Mouse (Mus musculus) ES-E14 (cell line): Measurements from ENCODE around the gene Tmem207. TPM values are rescaled to one million over a fixed set of nuclear protein-coding genes. Genes with fewer than 3 reads are reported as not detected.
"Not testable (repeated sequence)": the region's sequence is repeated elsewhere in the genome, so short reads cannot be mapped to it uniquely, and the experiment has no call there.

Experiments used
- DNase-seq: peaks from one replicate; pipeline ENCODE4 v3.0.0-alpha.2; 2013; ENCODE audit warnings: low read depth, low spot score
- H3K27ac ChIP-seq: 2 replicates; pipeline ENCODE4 v1.5.1; 2012; ENCODE audit warnings: low read depth, mild to moderate bottlenecking, low read length, moderate library complexity, mixed read lengths; ENCODE audit not compliant: poor library complexity, insufficient read depth, severe bottlenecking
- H3K36me3 ChIP-seq: 2 replicates; pipeline ENCODE4 v1.6.1; 2012; ENCODE audit warnings: mild to moderate bottlenecking, low read length, moderate library complexity, mixed read lengths; ENCODE audit not compliant: control insufficient read depth, poor library complexity, insufficient read depth, severe bottlenecking
- H3K4me1 ChIP-seq, 2 experiments: fragments of 150-350 bp in 1 of 2; sonication (generic) in 1 of 2; 2 replicates each; pipeline ENCODE4 v1.6.1; 2012; ENCODE audit warnings: low read length in 2 of 2, mild to moderate bottlenecking in 1 of 2, mixed read lengths in 1 of 2; ENCODE audit not compliant: control insufficient read depth in 2 of 2, insufficient read depth in 2 of 2, poor library complexity in 1 of 2
- H3K4me3 ChIP-seq, 2 experiments: fragments of 150-350 bp in 1 of 2; sonication (generic) in 1 of 2; 2 replicates each; pipeline ENCODE4 v1.5.1; 2012; ENCODE audit warnings: low read length in 2 of 2, low read depth in 1 of 2, mild to moderate bottlenecking in 1 of 2, mixed read lengths in 1 of 2; ENCODE audit not compliant: insufficient read depth in 1 of 2, poor library complexity in 1 of 2, severe bottlenecking in 1 of 2
- H3K9ac ChIP-seq: 2 replicates; pipeline ENCODE4 v1.6.1; 2012; ENCODE audit warnings: low read depth, mild to moderate bottlenecking, low read length, mixed read lengths; ENCODE audit not compliant: poor library complexity, insufficient read depth, severe bottlenecking
- H3K9me3 ChIP-seq: fragments of 150-350 bp; sonication (generic); 2 replicates; pipeline ENCODE4 v1.6.1; 2012; ENCODE audit warnings: low read depth, mild to moderate bottlenecking, low read length; ENCODE audit not compliant: control insufficient read depth, insufficient read depth
- CHD2 ChIP-seq: IDR thresholded peaks from 2 replicates; pipeline ENCODE4 v1.6.1; 2014; ENCODE audit warnings: mild to moderate bottlenecking, low read depth, low read length, inconsistent platforms
- HCFC1 ChIP-seq: IDR thresholded peaks from 2 replicates; pipeline ENCODE4 v1.6.1; 2012; ENCODE audit warnings: low read length, inconsistent platforms, borderline replicate concordance; ENCODE audit not compliant: insufficient read depth
- MAFK ChIP-seq: IDR thresholded peaks from 2 replicates; pipeline ENCODE4 v1.6.1; 2014; ENCODE audit warnings: mild to moderate bottlenecking, low read depth, low read length, inconsistent platforms; ENCODE audit not compliant: insufficient read depth
- ZC3H11A ChIP-seq: IDR thresholded peaks from 2 replicates; pipeline ENCODE4 v1.6.1; 2012; ENCODE audit warnings: low read depth, mild to moderate bottlenecking, inconsistent platforms, low read length, borderline replicate concordance
- ZNF384 ChIP-seq: IDR thresholded peaks from 2 replicates; pipeline ENCODE4 v1.6.1; 2012; ENCODE audit warnings: low read depth, low read length, inconsistent platforms
- in situ Hi-C, 2 experiments: fragments of 600-800 bp; cut with MboI; formaldehyde crosslinking; loops; one replicate each; pipeline ENCODE4 v1.15.1; 2025; ENCODE audit warnings: low sequenced_read_pairs in 2 of 2, inconsistent platforms in 1 of 2; ENCODE audit not compliant: unreplicated experiment in 2 of 2
- total RNA-seq: library from RNA; depleted of rRNA; stranded (reverse); fragments of 300-350 nt; gene quantifications from 2 replicates; pipeline ENCODE4 v1.2.3, GENCODE M21; 2012

Tmem207 gene
- total RNA-seq, 1 experiment = not detected

DNA sequence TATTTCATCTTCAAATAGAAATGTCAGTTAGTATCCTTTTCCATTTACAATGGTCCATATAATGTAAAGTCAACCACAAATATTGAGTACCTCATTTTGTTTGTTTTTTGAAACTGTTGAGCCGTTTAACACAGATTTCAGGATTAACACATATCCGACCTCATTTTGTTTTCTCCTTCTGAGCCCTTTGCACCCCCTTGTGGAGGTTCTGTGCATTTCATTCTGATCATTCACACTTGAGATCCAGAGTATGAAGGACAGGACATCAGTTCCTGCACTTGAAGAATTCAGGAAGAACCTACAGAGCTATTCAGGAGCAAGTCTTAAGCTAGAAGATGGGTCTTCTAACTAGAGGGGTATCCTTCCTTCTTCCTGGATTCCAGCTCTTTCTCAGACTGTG lies 7.0 kb downstream of the Tmem207 start:
- peak; percentile 39 for DNase-seq
- Histone ChIP-seq H3K9me3 (no peaks in the 10 kb centered on the region), H3K9ac (no peak overlapping the region), H3K4me3 (no peak overlapping the region), H3K36me3 (no peaks in the 10 kb centered on the region), H3K4me1 (no peaks in the 10 kb centered on the region), H3K27ac (no peak overlapping the region)
- no peak for TF ChIP-seq HCFC1
- no peak for TF ChIP-seq ZNF384
- TF ChIP-seq CHD2 = no peak
- TF ChIP-seq ZC3H11A = peak; percentile 46; the same call in 1 of the 2 replicates
- no peak for TF ChIP-seq MAFK
- in situ Hi-C loops = loop anchor here in 1 of 2 experiments (25.0 kb wide), 1 partner anchor 282 kb away; no protein-coding TSS in a partner anchor

DNA sequence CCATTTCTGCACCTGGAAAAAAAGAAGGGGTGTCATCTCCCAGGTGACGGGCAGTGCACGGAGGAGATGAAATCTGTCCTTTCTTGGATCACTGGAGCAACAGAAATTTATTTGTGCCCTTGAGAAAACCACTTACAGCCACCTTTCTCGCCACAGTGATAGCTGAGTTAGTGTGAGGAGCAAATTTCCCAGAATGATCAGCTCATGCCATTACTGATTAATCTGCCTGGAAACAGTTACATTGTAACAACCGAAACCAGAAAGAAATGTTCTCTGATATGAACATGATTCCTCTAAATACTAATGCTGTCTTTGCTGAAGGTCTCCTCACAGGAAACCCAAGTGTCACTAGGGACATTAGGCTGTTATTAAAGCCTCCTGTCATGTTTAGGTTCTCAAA lies 21.6 kb downstream of the Tmem207 start:
- no peak overlapping the region for H3K4me3 ChIP-seq
- no peak overlapping the region for H3K27ac ChIP-seq
- in situ Hi-C loops = loop anchor here in 1 of 2 experiments (25.0 kb wide), 1 partner anchor 268 kb away; no protein-coding TSS in a partner anchor
- TF ChIP-seq MAFK = no peak
- no peak for TF ChIP-seq ZC3H11A
- no peak for TF ChIP-seq HCFC1
- no peak for TF ChIP-seq ZNF384
- no peak for TF ChIP-seq CHD2
- H3K4me1 ChIP-seq = no peaks in the 10 kb centered on the region
- no peak for DNase-seq
- H3K9me3 ChIP-seq = no peaks in the 10 kb centered on the region
- no peaks in the 10 kb centered on the region for H3K36me3 ChIP-seq
- H3K9ac ChIP-seq = no peak overlapping the region

GRCm38 (mm10) chr16:26500738-26501137 lies 25.8 kb downstream of the Tmem207 start:
- in situ Hi-C loops = loop anchor here in 1 of 2 experiments (25.0 kb wide), 1 partner anchor 263 kb away; no protein-coding TSS in a partner anchor

DNA sequence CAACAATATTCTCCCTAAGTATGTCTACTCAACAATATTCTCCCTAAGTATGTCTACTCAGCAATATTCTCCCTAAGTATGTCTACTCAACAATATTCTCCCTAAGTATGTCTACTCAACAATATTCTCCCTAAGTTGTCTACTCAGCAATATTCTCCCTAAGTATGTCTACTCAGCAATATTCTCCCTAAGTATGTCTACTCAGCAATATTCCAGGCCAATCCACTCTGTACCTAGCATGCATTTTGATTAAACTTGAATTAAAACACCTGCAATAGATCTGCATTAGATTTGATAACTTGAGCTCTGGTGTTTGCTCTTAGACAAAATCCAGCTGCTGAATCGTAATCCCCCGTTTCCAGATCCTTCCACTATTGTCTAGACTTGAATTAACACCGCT lies 26.9 kb downstream of the Tmem207 start:
- DNase-seq, H3K36me3 ChIP-seq, H3K9me3 ChIP-seq, H3K4me3 ChIP-seq, H3K4me1 ChIP-seq, H3K9ac ChIP-seq, H3K27ac ChIP-seq: not testable (repeated sequence)
- in situ Hi-C loops = loop anchor here in 1 of 2 experiments (25.0 kb wide), 1 partner anchor 262 kb away; no protein-coding TSS in a partner anchor
- TF ChIP-seq MAFK = peak; percentile 51; the same call in 1 of the 2 replicates

More at GRCm38 (mm10) chr16:26500738-26501137, 25.8 kb downstream of the Tmem207 start:
- H3K9me3 ChIP-seq = no peaks in the 10 kb centered on the region
- no peak overlapping the region for H3K9ac ChIP-seq
- H3K36me3 ChIP-seq = no peaks in the 10 kb centered on the region
- no peak for DNase-seq
- H3K4me1 ChIP-seq = no peaks in the 10 kb centered on the region
- no peak overlapping the region for H3K4me3 ChIP-seq
- TF ChIP-seq MAFK (no peak), ZNF384 (no peak)
- H3K27ac ChIP-seq = no peak overlapping the region

DNA sequence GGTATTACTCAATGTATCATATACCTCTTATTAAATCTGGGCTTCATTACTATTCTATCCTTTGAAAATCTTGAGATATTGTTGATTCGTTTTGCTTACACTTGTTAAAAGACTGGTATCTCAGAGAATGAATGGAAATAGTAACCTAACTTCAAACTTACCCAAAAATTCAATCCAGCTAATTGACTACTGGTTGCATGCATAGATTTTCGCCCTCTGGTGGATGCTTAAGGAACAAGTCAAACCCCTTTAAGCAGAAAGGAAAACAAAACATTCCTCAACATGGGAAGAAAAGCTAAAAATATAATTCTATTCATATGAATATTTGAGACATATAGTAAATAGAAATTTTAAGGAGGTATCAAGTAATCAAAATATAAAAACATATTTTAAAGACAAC lies 30.8 kb downstream of the Tmem207 start:
- TF ChIP-seq ZNF384 (no peak), HCFC1 (no peak), CHD2 (no peak), MAFK (no peak), ZC3H11A (no peak)
- DNase-seq = no peak
- Histone ChIP-seq H3K27ac (no peak overlapping the region), H3K4me1 (no peaks in the 10 kb centered on the region), H3K9me3 (no peaks in the 10 kb centered on the region), H3K4me3 (no peak overlapping the region), H3K36me3 (no peaks in the 10 kb centered on the region), H3K9ac (no peak overlapping the region)
- in situ Hi-C loops = no loop called here
